Mouse (Mus musculus): Measurements from ENCODE around the gene Akap8l. TPM values are rescaled to one million over a fixed set of nuclear protein-coding genes. Genes with fewer than 3 reads are reported as not detected.

Gene Akap8l
- total RNA-seq (2021): 100 to 1,000 TPM in 1 of 2 experiments, 10 to 100 TPM in 1; 98.5 to 109 TPM

DNA sequence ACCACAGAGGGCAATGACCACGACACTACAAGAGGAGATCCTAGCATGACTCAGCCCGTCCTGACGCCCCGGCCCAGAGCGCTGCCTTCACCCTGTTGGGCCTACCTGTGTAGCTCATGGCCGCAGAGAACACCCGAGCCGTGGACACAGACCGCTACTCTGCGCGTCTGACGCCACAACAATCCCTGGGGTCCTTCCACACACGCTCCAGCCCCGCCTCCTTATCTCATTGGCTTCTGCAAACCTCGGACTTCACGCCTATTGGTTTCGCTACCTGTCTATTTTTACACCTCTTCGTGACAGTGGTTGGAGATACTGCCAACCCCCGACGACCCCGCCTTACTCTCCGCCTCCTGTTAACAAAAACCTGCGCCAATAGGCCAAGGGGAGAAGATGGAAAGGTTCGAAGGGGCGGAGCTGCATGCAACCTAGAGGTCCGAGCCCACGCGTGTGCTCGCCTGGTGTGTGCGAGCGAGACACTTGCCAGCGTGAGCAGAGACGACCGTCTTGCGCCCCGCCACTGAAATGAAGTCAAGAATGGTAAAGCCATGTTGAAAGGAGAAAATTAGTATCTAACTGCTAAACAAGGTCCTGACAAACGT, at the start of gene Akap8l:
Gene Akap8l, minus strand, starts transcription at position 226 of the 602 bp plus-strand sequence.
- intact Hi-C loops (cut with DNase I): no loop called here
- peak; percentile 96 for DNase-seq

DNA sequence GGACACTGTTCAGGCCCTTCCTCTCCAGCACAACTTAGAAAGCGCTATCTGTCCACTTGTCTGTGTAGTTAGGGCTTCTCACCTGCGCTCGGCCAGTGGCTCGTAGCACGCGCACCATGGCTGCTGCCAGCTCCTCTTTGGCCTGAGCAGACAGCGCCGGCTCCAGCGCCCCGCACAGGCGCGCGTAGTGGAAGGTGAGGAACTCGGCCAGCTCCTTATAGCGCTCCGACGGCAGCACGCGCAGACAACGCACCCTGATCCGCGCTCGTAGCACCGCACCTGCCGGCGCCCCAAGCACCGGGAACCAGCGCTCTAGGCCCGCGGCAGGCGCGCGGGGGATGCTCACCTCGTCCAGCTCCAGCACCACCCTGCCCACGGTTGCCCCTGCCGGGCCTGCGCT, 45.9 kb upstream of the Akap8l start:
- no peak for DNase-seq
- intact Hi-C loops (cut with DNase I): no loop called here

- intact Hi-C loops (cut with DNase I): no loop called here
These were observed 43.5 kb upstream of the Akap8l start for GRCm38 (mm10) chr17:32393944-32394343.

DNA sequence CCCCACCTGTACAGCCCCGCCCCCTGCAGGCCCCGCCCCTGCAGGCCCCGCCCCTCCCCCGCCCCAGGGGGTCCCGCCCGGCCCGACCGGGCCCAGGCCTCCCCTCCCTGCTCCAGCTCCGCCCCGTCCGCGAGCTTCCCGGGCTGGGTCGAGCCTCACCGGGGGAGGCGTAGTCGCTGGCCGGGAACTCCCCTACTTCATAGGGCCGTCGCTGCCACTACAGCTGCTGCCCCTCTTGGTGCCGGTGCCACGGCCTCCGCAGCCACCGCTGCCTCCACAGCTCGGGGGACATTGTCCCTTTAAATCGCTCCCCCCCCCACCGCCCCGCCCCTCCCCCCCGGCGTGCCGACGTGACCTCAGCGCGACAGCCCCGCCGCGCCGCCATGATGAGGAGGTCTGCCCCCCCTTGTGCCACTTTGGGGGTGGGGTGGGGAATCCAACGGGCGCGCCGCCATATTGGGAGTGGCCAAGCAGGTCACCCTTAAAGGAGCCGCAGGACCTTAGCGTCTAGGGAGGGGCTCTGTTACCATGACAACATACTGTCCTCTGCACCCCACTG, 38.8 kb upstream of the Akap8l start, which contains the start of gene Wiz:
Gene Wiz, minus strand, starts transcription at position 339 of the 559 bp plus-strand sequence.
- intact Hi-C loops (cut with DNase I): no loop called here
- peak; percentile 92 for DNase-seq

More at GRCm38 (mm10) chr17:32393944-32394343, 43.5 kb upstream of the Akap8l start:
- no peak for DNase-seq

GRCm38 (mm10) chr17:32388370-32389100, 38.1 kb upstream of the Akap8l start:
- no peak for DNase-seq
- intact Hi-C loops (cut with DNase I): no loop called here

DNA sequence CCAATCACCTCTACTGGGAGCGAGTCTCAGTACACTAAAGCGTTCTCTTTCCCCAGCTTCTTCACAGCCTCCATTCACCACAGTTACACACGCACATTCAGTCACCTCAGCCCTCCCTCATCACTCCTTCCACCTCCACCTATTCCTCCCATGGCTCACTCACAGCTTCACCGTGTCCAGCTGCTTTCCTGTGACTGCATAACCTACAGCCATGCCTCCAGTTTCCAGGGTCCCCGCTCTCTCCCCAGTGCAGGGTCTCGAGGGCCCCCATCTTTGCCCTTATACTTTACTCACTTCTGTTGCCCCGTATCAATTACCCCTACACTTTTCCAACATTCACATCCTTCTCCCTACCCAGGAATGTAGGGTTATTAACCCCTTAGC, 37.6 kb upstream of the Akap8l start:
- intact Hi-C loops (cut with DNase I): no loop called here
- no peak for DNase-seq

DNA sequence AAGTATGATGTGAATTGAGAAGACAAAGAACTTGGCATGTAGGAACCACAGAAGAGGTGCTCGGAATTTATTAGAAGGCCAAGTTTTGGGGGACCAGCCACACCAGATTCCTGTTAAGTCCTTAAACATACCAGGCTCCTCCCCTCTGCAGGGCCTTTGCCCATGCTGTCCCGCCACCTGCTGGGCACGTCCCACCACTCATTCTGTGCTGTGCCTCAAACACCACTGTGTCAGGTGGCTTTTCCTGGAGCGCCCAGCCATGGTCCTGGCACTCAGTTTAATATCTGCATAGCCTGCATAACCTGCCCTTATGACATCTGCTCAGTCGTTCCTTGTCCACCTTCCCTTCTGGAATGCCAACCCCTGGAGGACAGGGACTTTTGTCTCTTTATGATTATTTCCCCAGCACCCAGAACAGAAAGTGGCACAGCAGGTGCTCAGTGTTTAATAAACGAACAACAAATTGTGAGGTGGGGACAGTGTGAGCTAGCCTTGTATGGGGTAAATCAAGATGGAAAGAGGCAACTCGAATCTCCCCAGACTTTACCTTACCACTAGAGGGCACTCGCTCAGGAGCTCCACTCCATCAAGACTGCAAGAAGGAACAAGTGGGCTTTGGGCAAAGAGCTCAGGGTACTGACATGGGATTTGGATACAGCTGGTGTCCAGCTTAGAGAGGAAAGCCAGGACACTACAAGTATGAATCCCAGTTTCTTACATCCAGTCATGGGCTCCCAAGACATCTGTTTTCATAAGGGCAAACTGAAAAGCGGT, 36.4 kb upstream of the Akap8l start:
- intact Hi-C loops (cut with DNase I): no loop called here
- DNase-seq: no peak

DNA sequence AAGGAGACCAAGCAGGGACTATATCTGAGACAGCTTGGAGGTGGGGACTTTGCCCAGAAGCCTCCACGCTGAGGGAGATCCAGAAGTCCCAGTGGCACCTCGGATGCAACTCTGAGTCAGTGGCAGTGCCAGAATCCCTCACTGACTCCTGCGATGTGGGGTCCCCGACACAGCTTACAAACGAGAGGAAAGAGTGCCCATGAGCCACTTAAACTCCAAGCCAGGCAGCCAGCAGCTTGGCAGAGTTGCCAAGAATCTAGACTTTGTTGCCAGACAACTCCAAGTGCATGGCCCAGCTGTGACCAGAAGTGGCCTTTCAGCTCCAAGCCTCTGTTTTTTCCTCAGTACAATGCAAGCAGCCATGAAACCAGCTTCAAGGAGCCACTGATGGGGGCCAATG, 33.3 kb upstream of the Akap8l start:
- DNase-seq: peak; percentile 63
- intact Hi-C loops (cut with DNase I): loop anchor here (2.0 kb wide), 1 partner anchor 21 kb away; no protein-coding TSS in a partner anchor

DNA sequence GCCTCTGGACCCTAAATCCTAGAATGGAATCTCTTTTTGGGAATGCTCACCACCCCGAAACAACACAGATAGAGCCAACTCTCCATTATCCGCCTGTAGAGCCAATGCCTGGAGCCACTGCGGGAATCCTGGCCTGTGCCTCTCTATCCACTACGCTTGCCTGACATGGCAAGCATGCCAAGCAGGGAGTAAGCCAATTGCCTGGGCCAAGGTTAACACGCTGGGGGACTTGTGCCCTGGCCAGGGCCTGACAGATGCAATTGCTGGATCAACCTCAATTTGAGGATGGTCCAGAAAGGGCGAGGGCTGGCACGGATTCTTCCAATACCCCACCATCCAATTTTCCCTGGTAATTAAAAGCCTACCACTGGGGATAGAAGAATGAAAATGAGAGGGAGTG, 32.2 kb upstream of the Akap8l start:
- peak; percentile 93 for DNase-seq
- intact Hi-C loops (cut with DNase I): loop anchor here (2.0 kb wide), 1 partner anchor 20 kb away; no protein-coding TSS in a partner anchor

DNA sequence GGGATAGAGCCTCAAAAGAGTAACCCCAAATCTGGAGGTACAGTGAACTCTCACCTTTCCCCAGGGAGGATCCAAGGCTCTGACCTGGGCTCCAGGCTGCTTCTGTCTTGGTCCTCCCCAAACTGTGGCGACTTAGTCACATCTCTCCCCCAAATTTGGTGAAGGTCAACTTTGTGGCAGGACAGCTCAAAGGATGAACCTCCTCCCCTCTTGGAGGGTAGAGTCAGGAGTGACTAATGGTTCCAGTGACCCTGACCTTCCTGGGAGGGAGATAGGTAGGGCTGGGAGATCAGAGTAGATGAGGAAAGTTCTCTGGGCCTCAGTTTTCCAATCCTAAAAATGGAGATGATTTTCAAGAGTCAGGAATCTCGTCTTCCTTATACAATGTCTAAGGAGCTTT, 28.4 kb upstream of the Akap8l start:
- DNase-seq: no peak
- intact Hi-C loops (cut with DNase I): no loop called here

GRCm38 (mm10) chr17:32377137-32377536, 26.7 kb upstream of the Akap8l start:
- intact Hi-C loops (cut with DNase I): no loop called here
- no peak for DNase-seq

GRCm38 (mm10) chr17:32376475-32376874, 26.1 kb upstream of the Akap8l start:
- intact Hi-C loops (cut with DNase I): no loop called here
- no peak for DNase-seq

DNA sequence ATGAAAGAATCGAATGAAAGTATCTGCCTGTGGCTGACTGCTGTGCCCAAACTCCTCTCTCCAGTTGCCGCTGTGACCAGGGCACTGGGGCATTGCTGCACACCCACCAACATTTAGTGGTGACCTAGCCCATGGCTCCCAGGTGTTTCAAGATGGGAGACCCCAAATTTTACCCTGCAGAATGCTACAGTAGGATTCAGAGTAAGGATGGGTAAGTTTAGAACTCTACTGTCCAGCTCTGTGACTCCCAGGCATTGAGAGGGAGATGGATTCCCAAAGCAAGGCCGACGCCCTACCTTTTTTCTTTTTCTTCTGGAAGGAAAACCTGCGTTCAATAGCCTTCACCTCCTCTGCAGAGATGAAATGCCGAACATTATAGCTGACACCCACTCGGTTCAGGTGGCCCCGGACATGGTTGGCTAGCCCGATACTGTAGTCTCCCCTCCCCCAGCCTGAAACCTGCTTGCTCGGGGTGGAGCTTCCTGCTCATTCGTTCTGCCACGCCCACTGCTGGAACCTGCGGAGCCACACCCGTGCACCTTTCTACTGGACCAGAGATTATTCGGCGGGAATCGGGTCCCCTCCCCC, 18.7 kb upstream of the Akap8l start:
- no peak for DNase-seq
- intact Hi-C loops (cut with DNase I): no loop called here

GRCm38 (mm10) chr17:32367706-32368105, 17.3 kb upstream of the Akap8l start:
- intact Hi-C loops (cut with DNase I): no loop called here
- no peak for DNase-seq

GRCm38 (mm10) chr17:32365296-32365695, 14.9 kb upstream of the Akap8l start:
- DNase-seq: no peak
- intact Hi-C loops (cut with DNase I): no loop called here

DNA sequence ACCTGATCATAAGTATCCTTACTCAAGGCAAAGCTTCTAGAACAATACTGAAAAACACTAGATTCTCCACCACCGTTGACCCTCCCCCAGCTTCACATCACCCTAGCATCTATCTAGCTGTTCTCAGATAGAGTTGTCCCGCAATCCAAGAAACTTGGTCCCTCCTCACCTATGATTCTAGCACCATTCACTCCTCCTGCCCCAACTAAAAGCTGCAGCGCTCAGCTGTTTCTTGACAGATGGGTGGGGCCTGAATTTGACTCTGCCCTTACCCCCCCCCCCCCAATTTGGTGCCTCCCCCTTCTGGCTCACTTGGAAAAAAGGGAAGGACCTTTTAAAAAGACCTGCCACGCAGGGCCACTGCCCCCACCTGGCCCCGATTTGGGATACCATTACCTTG, 14.4 kb upstream of the Akap8l start:
- no peak for DNase-seq
- intact Hi-C loops (cut with DNase I): no loop called here

- intact Hi-C loops (cut with DNase I): no loop called here
- peak; percentile 92 for DNase-seq
These were observed 13.9 kb upstream of the Akap8l start for GRCm38 (mm10) chr17:32364331-32364730.

- intact Hi-C loops (cut with DNase I): loop anchor here (2.0 kb wide), 1 partner anchor 19 kb away; no protein-coding TSS in a partner anchor
- no peak for DNase-seq
These were observed 13.5 kb upstream of the Akap8l start for GRCm38 (mm10) chr17:32363821-32364301.

DNA sequence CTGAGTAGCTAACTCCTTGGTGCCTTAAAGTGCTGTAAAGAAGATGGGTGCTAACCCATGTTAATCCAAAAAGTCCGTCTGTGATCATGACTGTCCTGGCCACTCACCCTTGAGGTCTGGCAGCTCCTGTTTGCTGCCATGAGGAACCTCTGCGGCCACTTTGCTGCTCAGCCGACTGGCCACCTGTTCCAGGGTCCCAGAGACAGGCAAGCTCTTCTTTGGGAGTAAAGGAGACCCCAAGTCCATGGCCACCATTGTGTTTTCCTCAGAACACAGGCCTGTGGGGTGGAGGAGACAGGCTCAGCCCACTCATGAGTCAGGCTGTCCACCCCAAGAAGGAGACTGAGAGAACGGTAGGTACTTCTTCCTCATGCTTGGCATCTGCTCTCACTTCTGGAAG, 12.3 kb upstream of the Akap8l start:
- intact Hi-C loops (cut with DNase I): loop anchor here (2.0 kb wide), 1 partner anchor 20 kb away; no protein-coding TSS in a partner anchor
- DNase-seq: no peak

DNA sequence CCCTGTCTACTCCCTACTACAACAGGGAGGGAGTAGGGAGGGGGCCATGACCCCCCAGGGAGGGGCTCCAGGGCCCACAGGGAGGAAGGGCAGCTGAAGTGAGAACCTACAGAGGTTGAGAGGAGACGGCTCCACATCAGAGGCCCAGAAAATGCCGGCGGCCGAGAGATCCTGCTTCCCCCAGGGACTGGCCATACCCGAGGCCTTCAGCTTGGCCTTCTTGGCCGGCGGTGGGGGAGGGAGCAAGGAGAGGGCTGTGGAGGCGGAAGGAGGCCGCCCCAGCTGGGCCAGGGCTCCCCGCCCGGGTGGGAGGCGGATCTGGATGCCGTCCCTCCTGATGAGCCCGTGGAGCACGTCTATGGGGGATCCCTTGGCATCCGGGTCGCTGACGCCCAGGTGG, 9.5 kb upstream of the Akap8l start:
- DNase-seq: no peak
- intact Hi-C loops (cut with DNase I): no loop called here

All from left cerebral cortex, postnatal 4 days (tissue).